Mouse (Mus musculus) heart, postnatal 0 days (tissue): ENCODE results near the gene Ppp2r1b. TPM values are rescaled to one million over a fixed set of nuclear protein-coding genes. Genes with fewer than 3 reads are reported as not detected.
"Not testable (repeated sequence)": the region's sequence is repeated elsewhere in the genome, so short reads cannot be mapped to it uniquely, and the experiment has no call there.

Experiments
- ATAC-seq: fragments of 200-750 bp; cut with Nextera tagmentation; 2 replicates; pipeline ENCODE4 v1.8.0; 2017; ENCODE audit warnings: low read depth, moderate number of reproducible peaks, moderate library complexity; ENCODE audit not compliant: insufficient read depth
- DNase-seq: peaks from one replicate; pipeline ENCODE4 v3.0.0-alpha.2; 2016; ENCODE audit warnings: low spot score
- H3K27ac ChIP-seq: fragments of 300-500 bp; sonication (generic); 2 replicates; pipeline ENCODE4 v1.5.1; 2014; ENCODE audit warnings: low read depth, mild to moderate bottlenecking
- H3K27me3 ChIP-seq: fragments of 300-500 bp; sonication (generic); 2 replicates; pipeline ENCODE4 v1.6.1; 2014; ENCODE audit warnings: low read length, mixed read lengths; ENCODE audit not compliant: control insufficient read depth, insufficient read depth
- H3K36me3 ChIP-seq: fragments of 300-500 bp; sonication (generic); replicated peaks from 2 replicates; pipeline ENCODE4 v1.6.1; 2014; ENCODE audit warnings: low read length, mixed read lengths; ENCODE audit not compliant: control insufficient read depth, insufficient read depth
- H3K4me1 ChIP-seq: fragments of 300-500 bp; sonication (generic); 2 replicates; pipeline ENCODE4 v1.6.1; 2014; ENCODE audit warnings: antibody characterized with exemption; ENCODE audit not compliant: control insufficient read depth, insufficient read depth
- H3K4me2 ChIP-seq: fragments of 300-500 bp; sonication (generic); 2 replicates; pipeline ENCODE4 v1.6.1; 2014; ENCODE audit warnings: low read depth, mild to moderate bottlenecking, low read length, moderate library complexity
- H3K4me3 ChIP-seq: fragments of 300-500 bp; sonication (generic); 2 replicates; pipeline ENCODE4 v1.5.1; 2014; ENCODE audit warnings: low read depth, low read length
- H3K9ac ChIP-seq: fragments of 300-500 bp; sonication (generic); replicated peaks from 2 replicates; pipeline ENCODE4 v1.6.1; 2014; ENCODE audit warnings: low read depth, low read length, mixed read lengths
- H3K9me3 ChIP-seq: fragments of 300-500 bp; sonication (generic); replicated peaks from 2 replicates; pipeline ENCODE4 v1.6.1; 2016; ENCODE audit warnings: low read length; ENCODE audit not compliant: control insufficient read depth
- CTCF ChIP-seq: IDR thresholded peaks from 2 replicates; pipeline ENCODE4 v1.5.1; 2016; ENCODE audit warnings: antibody characterized with exemption, control low read depth, low read depth
- EP300 ChIP-seq: IDR thresholded peaks from 2 replicates; pipeline ENCODE4 v1.6.1; 2016; ENCODE audit warnings: antibody characterized with exemption, low read depth
- WGBS: fragments of 180-500 bp; shearing (Covaris S2); extraction: QIAGEN DNeasy Blood & Tissue Kit; methylation state at CpG from one replicate; pipeline ENCODE4 v1.1.7; 2014; 5-methylcytosine and 5-hydroxymethylcytosine counted together
- polyA plus RNA-seq: library from polyadenylated mRNA; unstranded; fragments of >200 nt; fragmentation: Nextera tagmentation; extraction: Ambion mirVana; gene quantifications from 2 replicates; pipeline ENCODE4 v1.2.1, GENCODE M21; 2015
- total RNA-seq: library from RNA; depleted of rRNA; stranded (reverse); fragments of >200 nt; gene quantifications from 2 replicates; pipeline ENCODE4 v1.2.3, GENCODE M21; 2014; ENCODE audit warnings: low replicate concordance

The Ppp2r1b gene
- total and polyA plus RNA-seq, 2 experiments from 2014 or later = 15.3 to 17.8 TPM

DNA sequence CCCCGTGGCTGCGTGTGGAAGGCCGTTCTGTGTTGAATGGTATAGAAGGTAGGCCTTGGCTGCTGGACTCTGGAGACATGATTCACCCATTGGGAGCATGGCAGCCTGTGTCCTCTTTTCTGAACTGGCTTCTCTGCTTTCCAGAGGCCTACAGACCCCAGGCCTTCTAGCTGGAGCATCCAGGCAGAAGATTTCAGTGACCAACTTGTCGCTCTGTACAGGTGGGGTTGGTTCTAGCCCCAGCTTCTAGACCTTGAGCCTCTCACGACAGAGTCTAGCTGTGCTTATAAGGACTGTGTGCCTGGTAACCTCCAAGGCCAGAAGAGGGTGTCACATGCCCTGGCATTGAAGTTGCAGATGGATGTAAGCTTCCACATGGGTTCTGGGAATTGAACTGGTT lies 13.6 kb upstream of the Ppp2r1b start:
- no peaks in the 10 kb centered on the region for H3K36me3 ChIP-seq
- no peak overlapping the region for H3K9ac ChIP-seq
- 89% methylated on average over 5 of the region's 5 CpGs for WGBS
- H3K27me3 ChIP-seq = no peaks in the 10 kb centered on the region
- TF ChIP-seq CTCF (no peak), EP300 (no peak)
- H3K27ac ChIP-seq = no peak overlapping the region
- DNase-seq = no peak
- H3K4me3 ChIP-seq = no peak overlapping the region
- H3K9me3 ChIP-seq = no peaks in the 10 kb centered on the region
- H3K4me2 ChIP-seq = no peak overlapping the region
- no peaks in the 10 kb centered on the region for H3K4me1 ChIP-seq
- ATAC-seq = no peak

DNA sequence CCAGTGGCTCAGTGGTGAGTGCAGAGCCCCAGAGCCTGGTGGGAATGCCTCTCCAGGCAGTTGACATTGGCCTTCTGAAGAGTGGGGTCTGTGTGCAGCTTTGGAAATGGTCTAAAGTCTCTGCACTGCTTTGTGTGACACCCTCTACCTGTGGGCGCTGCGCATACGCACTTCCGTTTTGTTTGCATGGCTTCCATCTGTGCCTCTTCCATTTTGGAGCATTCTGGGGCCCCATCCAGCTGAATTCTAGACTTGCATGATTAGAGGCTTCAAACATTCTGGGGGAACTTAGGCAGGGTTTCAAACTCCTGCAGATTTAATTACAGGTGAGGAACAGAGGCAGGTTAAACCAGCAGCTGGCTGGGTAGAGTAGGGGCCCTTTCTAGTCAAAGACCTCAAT lies 12.9 kb upstream of the Ppp2r1b start:
- Histone ChIP-seq H3K4me1 (no peaks in the 10 kb centered on the region), H3K4me3 (no peak overlapping the region), H3K27ac (no peak overlapping the region), H3K9ac (no peak overlapping the region), H3K4me2 (no peak overlapping the region), H3K36me3 (no peaks in the 10 kb centered on the region), H3K27me3 (no peaks in the 10 kb centered on the region), H3K9me3 (no peaks in the 10 kb centered on the region)
- WGBS = 96% methylated on average over 4 of the region's 4 CpGs
- DNase-seq = no peak
- no peak for ATAC-seq
- no peak for TF ChIP-seq EP300
- TF ChIP-seq CTCF = no peak

DNA sequence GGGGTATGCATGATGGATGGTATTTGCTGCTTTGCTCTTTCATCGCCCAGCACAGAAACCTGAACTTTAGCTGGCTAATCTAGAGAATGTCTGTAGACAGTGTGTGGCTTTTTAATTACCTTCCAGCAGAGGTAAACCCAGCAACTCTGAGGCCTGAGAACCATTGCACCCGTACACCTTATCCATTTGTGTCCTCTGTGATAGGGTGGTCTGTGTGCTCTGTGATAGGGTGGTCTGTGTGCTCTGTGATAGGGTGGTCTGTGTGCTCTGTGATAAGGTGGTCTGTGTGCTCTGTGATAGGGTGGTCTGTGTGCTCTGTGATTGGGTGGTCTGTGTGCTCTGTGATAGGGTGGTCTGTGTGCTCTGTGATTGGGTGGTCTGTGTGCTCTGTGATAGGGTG lies 12.5 kb upstream of the Ppp2r1b start:
- H3K36me3 ChIP-seq = not testable (repeated sequence)
- 79% methylated on average over 2 of the region's 2 CpGs for WGBS

DNA sequence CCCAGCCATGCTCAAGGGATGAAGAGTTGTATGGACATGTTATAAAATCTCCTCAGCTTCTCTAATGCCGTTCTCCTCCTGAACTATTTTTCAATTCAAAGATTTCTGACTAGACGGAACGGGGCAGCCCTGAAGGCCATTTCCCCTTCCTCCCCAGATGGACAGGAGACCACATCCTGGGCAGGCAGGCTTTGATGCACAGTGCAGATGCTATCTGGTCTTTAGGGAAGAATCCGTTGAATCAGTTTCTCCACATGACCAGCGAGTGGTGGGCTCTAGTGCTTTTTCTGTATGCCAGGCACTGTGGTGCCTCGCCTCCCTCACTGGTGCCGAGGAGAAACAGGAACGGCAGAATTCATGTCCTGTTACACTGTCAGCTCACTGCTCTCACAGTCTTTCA lies 11.3 kb upstream of the Ppp2r1b start:
- no peak for TF ChIP-seq EP300
- no peak for TF ChIP-seq CTCF
- H3K9ac ChIP-seq = no peak overlapping the region
- 0 out of 2 replicates have a peak, but pooled peaks cover 7% of the 10 kb centered on the region for H3K36me3 ChIP-seq
- DNase-seq (no peak), ATAC-seq (no peak)
- H3K4me2 ChIP-seq = no peak overlapping the region
- H3K27ac ChIP-seq = no peak overlapping the region
- WGBS = 67% methylated on average over 8 of the region's 8 CpGs
- no peaks in the 10 kb centered on the region for H3K27me3 ChIP-seq
- no peaks in the 10 kb centered on the region for H3K9me3 ChIP-seq
- no peaks in the 10 kb centered on the region for H3K4me1 ChIP-seq
- no peak overlapping the region for H3K4me3 ChIP-seq

More for the DNA sequence above, 12.5 kb upstream of the Ppp2r1b start:
- H3K4me3 ChIP-seq, ATAC-seq, H3K4me1 ChIP-seq, H3K9ac ChIP-seq, H3K27me3 ChIP-seq, H3K4me2 ChIP-seq, H3K27ac ChIP-seq, DNase-seq, H3K9me3 ChIP-seq: not testable (repeated sequence)

DNA sequence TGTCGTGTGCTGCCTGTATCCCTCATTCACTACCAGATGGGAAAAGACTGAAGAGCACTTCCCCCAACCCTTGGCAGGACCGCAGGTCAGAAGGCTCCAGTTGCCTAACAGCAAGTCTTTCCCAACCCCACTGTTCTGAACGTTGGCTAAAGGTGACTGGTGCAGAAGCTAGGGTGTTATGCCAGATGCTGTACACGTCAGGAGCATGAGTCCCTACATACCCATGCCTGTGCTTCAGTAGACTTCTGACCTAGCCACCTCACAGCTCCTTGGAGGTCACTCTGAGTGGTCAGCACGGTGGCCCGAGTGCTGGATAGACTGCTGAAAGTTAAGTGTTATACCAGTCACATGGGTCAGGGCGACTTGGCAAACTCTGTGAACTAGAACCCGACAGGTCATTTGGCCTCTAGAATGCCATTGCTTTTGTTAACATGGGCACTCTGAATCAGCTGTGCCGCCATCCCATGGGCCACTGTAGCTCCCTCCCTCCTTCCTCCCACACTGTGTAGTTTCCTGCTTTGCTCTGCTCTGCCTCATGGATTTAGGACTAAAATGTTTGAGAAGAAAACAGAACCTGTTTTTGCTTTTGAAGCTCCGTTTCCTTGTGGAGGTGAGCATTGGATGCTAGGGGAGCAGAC lies 9.9 kb upstream of the Ppp2r1b start:
- no peak overlapping the region for H3K4me2 ChIP-seq
- H3K9ac ChIP-seq = no peak overlapping the region
- no peaks in the 10 kb centered on the region for H3K27me3 ChIP-seq
- DNase-seq (no peak), ATAC-seq (no peak)
- 79% methylated on average over 10 of the region's 10 CpGs for WGBS
- H3K27ac ChIP-seq = no peak overlapping the region
- H3K4me1 ChIP-seq = no peaks in the 10 kb centered on the region
- no peaks in the 10 kb centered on the region for H3K9me3 ChIP-seq
- H3K36me3 ChIP-seq = 0 out of 2 replicates have a peak, but pooled peaks cover 7% of the 10 kb centered on the region
- TF ChIP-seq EP300 (no peak), CTCF (no peak)
- H3K4me3 ChIP-seq = no peak overlapping the region

DNA sequence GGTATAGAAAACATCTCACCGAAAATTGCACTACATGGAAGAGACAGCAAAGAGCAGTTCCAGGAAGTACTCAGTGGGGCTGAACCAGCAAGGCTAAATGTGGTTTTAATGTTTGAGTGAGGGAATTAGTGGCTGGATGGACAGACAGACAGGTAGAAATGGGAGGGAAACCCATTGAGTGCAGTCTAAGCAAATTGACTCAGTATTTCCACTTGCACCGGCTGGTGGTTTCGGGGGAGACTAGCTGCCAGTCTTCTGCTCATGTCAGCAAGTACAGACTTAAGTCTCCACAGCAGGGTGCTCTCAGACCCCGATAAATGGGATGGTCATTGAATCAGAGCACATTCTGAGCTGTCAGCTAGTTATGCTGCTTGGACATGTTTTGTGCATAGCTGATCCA lies 9.0 kb upstream of the Ppp2r1b start:
- no peaks in the 10 kb centered on the region for H3K27me3 ChIP-seq
- TF ChIP-seq EP300 (no peak), CTCF (no peak)
- 0 out of 2 replicates have a peak, but pooled peaks cover 7% of the 10 kb centered on the region for H3K36me3 ChIP-seq
- DNase-seq (no peak), ATAC-seq (no peak)
- H3K9ac ChIP-seq = no peak overlapping the region
- H3K4me2 ChIP-seq = no peak overlapping the region
- 73% methylated on average over 4 of the region's 4 CpGs for WGBS
- H3K9me3 ChIP-seq = no peaks in the 10 kb centered on the region
- H3K4me1 ChIP-seq = no peaks in the 10 kb centered on the region
- no peak overlapping the region for H3K4me3 ChIP-seq
- H3K27ac ChIP-seq = no peak overlapping the region
